Mouse (Mus musculus): Measurements from ENCODE around the gene Emsy.

The Emsy gene

GRCm38 (mm10) chr7:98541564-98541963 is 115.0 kb downstream of the Emsy start:
- no peak for DNase-seq (ENCODE audit: low spot score)

- DNase-seq (ENCODE audit: low spot score): no peak
Observed at GRCm38 (mm10) chr7:98540879-98541278, 115.7 kb downstream of the Emsy start.

GRCm38 (mm10) chr7:98537967-98538573 is 118.5 kb downstream of the Emsy start:
- DNase-seq (ENCODE audit: low spot score): no peak

GRCm38 (mm10) chr7:98537210-98537966 is 119.2 kb downstream of the Emsy start:
- no peak for DNase-seq (ENCODE audit: low spot score)

All from urinary bladder, postnatal 10 days (tissue).